17 mouse cellular contexts compared by ENCODE assay signal in genomic region chr4:150056171-150056570, GRCm38 (mm10).
"Had no signal": no experiment of that assay in that cellular context is flagged by ENCODE, and none has a peak within 500 bp of the region (broad histone marks: within the 10 kb centered on the region; RNA-seq: fewer than 3 reads in every experiment).

No protein-coding gene starts in this region.

- ATAC-seq: liver, embryonic 12.5 days; midbrain, embryonic 15.5 days had no signal

- H3K27me3 ChIP-seq: lung, embryonic 15.5 days had no signal

- H3K4me2 ChIP-seq: limb, embryonic 13.5 days; liver, embryonic 12.5 days; liver, embryonic 15.5 days; lung, embryonic 15.5 days; midbrain, embryonic 12.5 days; midbrain, embryonic 15.5 days; neural tube, embryonic 13.5 days had no signal

- H3K4me3 ChIP-seq: limb, embryonic 10.5 days; limb, embryonic 13.5 days; liver, embryonic 12.5 days; liver, embryonic 15.5 days; lung, embryonic 15.5 days; midbrain, embryonic 12.5 days; midbrain, embryonic 15.5 days; neural tube, embryonic 13.5 days had no signal

- H3K4me1 ChIP-seq: midbrain, embryonic 15.5 days had no signal

- H3K27ac ChIP-seq: limb, embryonic 10.5 days; limb, embryonic 13.5 days; liver, embryonic 12.5 days; liver, embryonic 15.5 days; lung, embryonic 15.5 days; midbrain, embryonic 12.5 days; midbrain, embryonic 15.5 days; neural tube, embryonic 13.5 days had no signal

- H3K9me3 ChIP-seq: limb, embryonic 10.5 days; limb, embryonic 13.5 days; liver, embryonic 12.5 days; liver, embryonic 15.5 days; lung, embryonic 15.5 days; midbrain, embryonic 12.5 days; midbrain, embryonic 15.5 days; neural tube, embryonic 13.5 days had no signal

- H3K36me3 ChIP-seq: limb, embryonic 10.5 days; limb, embryonic 13.5 days; liver, embryonic 12.5 days; liver, embryonic 15.5 days; midbrain, embryonic 12.5 days; midbrain, embryonic 15.5 days; neural tube, embryonic 13.5 days had no signal

- H3K9ac ChIP-seq: limb, embryonic 13.5 days; liver, embryonic 12.5 days; liver, embryonic 15.5 days; lung, embryonic 15.5 days; midbrain, embryonic 12.5 days; midbrain, embryonic 15.5 days; neural tube, embryonic 13.5 days had no signal

- DNase-seq: kidney, adult 8-10 months; kidney, postnatal 14 days; kidney, postnatal 4 days; liver; lung, adult 18-20 months; lung, postnatal 10 days; lung, postnatal 36 days; thymus, adult 18-20 months; thymus, postnatal 36 days had no signal
